Mouse (Mus musculus): Measurements from ENCODE around the gene Klk9.

Klk9 gene

DNA sequence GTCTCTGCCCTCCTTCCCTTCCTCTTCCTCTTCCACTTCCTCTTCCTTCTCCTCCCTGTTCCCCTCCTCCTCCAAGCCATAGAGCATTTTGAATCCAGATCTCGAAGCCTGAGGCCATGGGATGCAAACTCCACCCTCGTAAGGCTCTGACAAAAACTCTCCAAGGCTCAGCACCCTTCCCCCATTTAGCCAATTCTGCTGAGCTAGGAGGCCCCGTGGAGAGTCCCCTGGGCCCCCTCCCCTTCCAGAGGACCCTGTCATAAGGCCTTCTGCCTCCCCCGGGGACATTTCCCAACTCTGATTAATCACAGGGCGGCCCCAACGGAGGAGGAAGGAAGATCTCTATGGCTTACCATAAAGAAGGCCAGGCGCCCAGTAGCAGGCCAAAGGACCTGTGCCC, at the start of gene Klk9:
Gene Klk9, plus strand, starts transcription at position 301 of the 400 bp plus-strand sequence.
- DNase-seq (ENCODE audit: low read depth, low spot score), result no peak

- no peak for DNase-seq (ENCODE audit: low read depth, low spot score)
Observed at GRCm38 (mm10) chr7:43747788-43748187, 43.9 kb upstream of the Klk9 start.

DNA sequence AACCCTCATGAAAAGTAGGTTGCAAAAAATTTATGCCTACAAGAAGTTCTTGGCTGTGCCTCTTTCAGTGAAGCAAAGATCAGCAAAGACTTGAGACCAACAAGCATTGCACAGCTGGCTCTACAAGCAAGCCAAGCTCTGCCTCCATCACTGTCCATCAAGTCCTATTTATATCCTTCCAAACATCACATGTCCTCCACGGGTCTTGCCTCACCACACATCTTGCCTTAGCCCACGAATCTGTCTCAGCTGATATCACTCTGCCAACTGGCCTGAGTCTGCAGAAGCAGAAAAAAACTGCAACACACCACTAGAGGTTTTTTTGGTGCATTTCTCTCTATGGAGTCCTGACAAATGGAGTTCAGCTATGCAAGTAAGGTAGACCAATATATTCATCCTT, 38.9 kb upstream of the Klk9 start:
- no peak for DNase-seq (ENCODE audit: low read depth, low spot score)

- DNase-seq (ENCODE audit: low read depth, low spot score), result no peak
Observed at GRCm38 (mm10) chr7:43766484-43766883, 25.2 kb upstream of the Klk9 start.

DNA sequence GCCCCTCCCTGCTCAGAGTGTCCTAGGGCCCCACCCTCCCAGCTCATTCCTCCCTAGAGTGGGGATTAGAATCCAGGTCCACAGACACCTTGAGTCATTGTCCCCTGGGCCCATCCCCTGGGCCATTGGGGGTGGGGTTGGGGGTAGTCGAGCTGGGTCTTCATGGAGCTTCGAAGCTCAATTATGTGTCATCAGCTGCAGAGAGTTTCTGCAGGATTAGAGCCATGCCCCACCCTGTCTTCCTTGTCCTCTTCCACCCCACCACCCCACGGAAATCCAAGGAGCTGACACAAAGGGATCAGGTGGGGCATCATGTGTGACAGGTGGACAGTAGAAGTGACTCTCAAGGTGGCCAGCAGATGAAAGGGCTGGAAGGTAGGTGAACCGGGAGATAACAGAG, 23.1 kb upstream of the Klk9 start, which contains the start of gene Klk12:
Gene Klk12, plus strand, starts transcription at position 301 of the 400 bp plus-strand sequence.
- DNase-seq (ENCODE audit: low read depth, low spot score), result no peak

- DNase-seq (ENCODE audit: low read depth, low spot score), result no peak
Observed at GRCm38 (mm10) chr7:43769636-43770035, 22.1 kb upstream of the Klk9 start.

DNA sequence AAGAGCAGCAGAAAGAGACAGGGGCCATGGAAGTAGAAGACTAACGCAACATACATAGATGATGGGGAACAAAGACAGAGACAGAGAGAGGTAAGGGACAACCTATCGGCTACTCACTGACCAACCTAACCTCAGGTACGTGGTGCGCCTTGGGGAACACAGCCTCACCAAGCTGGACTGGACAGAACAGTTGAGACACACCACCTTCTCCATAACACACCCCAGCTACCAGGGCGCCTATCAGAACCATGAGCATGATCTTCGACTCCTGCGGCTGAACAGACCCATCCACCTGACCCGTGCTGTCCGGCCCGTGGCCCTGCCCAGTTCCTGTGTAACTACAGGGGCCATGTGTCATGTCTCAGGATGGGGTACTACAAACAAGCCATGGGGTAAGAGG, 21.0 kb upstream of the Klk9 start:
- DNase-seq (ENCODE audit: low read depth, low spot score), result no peak

DNA sequence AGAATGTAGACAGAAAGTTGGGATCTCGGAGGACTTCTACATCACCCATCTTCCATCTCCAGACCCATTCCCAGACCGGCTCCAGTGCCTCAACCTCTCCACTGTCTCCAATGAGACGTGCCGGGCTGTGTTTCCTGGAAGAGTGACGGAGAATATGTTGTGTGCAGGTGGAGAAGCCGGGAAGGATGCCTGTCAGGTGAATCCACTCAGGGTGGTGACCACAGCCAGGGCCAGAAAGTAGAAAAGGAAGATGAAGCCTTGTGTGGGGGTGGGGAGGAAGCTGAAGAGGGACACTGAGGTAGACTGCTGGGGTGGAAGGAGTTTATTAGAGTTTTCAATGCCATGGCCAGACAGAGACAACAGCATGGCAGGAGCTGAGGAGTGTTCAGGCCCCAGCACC, 19.8 kb upstream of the Klk9 start:
- no peak for DNase-seq (ENCODE audit: low read depth, low spot score)

DNA sequence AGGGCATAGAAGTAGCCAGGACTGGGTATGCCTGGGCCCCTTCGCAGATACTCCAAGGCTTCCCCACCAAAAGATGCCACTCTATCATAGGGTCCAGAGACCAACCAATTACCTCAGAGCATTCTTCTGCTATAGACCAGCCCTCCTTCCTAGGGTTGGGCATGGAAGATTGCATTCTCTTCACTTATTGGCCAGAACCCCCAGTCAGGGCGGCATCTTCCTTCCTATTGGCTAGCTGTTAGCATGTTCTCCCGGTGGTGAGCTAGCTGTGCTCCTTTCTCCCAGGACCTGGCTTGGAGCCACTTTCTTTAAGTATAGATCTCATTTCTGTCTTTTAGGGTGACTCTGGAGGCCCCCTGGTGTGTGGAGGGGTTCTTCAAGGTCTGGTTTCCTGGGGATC, 18.8 kb upstream of the Klk9 start:
- DNase-seq (ENCODE audit: low read depth, low spot score), result no peak

DNA sequence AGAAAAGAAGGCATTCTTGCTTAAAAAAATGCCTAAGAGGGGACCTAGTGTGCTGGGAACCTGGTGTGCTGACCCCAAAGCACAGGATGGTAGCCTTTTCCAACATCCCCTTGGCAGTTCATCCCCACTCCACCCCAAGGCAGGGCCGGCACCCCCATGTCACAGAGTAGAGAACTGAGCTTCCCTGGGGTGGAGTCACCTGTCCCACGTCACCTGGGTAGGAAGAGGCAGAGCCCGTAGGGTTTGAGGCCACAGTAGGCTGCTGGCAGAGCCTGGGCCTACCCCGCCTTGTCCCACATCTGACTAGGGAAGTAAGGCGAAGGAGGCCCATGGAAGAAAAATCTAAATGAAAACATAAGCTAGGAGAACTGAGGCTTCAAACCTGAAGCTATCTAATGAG, 17.3 kb upstream of the Klk9 start, which contains the start of gene Klk11:
Gene Klk11, plus strand, starts transcription at position 241 of the 400 bp plus-strand sequence.
- DNase-seq (ENCODE audit: low read depth, low spot score), result no peak

GRCm38 (mm10) chr7:43774802-43775201, 16.9 kb upstream of the Klk9 start:
- no peak for DNase-seq (ENCODE audit: low read depth, low spot score)

- DNase-seq (ENCODE audit: low read depth, low spot score), result no peak
Observed at GRCm38 (mm10) chr7:43775311-43776057, 16.2 kb upstream of the Klk9 start.

GRCm38 (mm10) chr7:43776506-43776905, 15.2 kb upstream of the Klk9 start:
- no peak for DNase-seq (ENCODE audit: low read depth, low spot score)

DNA sequence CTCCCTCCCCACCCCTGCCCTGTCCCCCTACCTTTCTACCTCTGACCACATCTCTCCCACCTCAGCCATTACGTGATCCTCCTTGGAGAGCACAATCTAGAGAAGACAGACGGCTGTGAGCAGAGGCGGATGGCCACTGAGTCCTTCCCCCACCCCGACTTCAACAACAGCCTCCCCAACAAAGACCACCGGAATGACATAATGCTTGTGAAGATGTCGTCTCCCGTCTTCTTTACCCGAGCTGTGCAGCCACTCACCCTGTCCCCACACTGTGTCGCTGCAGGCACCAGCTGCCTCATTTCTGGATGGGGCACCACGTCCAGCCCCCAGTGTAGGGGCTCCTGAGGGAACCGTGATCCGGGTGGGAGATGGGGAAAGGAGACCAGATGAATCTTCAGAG, 14.3 kb upstream of the Klk9 start:
- DNase-seq (ENCODE audit: low read depth, low spot score), result no peak

GRCm38 (mm10) chr7:43778176-43778970, 13.3 kb upstream of the Klk9 start:
- DNase-seq (ENCODE audit: low read depth, low spot score), result no peak

GRCm38 (mm10) chr7:43780241-43780640, 11.4 kb upstream of the Klk9 start:
- no peak for DNase-seq (ENCODE audit: low read depth, low spot score)

DNA sequence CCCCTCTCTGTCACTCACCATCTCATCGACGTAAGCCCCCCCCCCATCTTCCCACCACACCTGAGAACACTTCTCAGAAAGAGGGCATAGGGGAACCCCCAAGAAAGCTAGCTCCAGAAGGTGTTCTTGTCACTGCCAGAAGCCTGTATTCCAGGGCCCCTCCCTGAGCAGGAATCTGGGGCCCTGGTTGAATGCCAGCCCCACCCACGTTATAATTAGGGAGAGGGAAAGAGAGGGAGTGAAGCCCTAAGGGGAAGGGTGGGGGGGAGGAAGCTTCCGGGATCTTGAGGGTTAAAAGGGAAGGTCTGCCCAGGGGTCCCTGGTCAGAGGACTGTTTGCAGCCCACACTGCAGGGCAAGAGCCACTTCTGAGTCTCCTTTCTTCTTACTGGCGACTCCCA, 10.9 kb upstream of the Klk9 start, which contains the start of gene Klk10:
Gene Klk10, plus strand, starts transcription at position 290 of the 400 bp plus-strand sequence.
- no peak for DNase-seq (ENCODE audit: low read depth, low spot score)

- no peak for DNase-seq (ENCODE audit: low read depth, low spot score)
Observed at GRCm38 (mm10) chr7:43781541-43781940, 10.2 kb upstream of the Klk9 start.

DNA sequence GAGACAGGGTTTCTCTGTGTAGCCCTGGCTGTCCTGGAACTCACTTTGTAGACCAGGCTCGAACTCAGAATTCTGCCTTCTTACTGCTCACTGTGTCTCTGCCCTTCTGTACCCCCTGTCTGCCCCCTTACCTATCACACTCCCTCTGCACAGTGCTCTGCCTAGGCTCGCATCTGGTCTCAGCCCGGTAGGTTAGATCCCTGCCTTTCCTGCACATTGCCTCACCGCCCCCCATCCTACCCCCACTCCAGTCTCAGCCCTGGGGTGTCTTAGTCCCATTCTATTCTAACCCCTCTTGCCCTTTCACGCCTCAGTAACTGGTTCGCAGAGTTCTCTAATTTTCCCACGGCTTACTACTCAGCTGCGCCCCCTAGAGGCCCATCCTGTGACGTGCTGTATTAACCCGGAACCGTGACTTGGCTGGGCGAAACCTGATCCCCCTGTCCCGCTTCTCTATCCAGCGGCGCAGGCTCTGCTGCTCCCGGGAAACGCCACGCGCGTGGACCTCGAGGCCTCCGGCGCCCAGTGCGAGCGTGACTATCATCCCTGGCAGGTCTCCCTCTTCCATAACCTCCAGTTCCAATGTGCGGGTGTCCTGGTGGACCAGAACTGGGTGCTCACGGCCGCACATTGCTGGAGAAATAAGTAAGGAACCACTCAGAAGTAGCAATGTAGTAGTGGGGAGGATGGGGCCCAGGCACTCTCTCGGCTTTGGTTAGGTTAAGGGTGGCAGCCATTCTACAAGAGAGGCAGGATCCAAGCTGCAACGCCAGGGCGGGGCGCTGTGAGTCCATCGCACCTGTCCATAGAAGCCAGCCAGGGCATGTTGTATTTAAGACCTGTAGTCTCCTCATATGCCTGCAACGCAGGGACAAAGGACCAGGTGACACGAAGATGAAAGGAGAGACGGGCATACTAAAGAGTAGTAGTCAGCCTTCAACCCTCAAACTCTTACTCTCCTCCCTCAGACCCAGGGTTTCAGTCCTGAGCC, 9.1 kb upstream of the Klk9 start:
- DNase-seq (ENCODE audit: low read depth, low spot score), result peak; percentile 62

DNA sequence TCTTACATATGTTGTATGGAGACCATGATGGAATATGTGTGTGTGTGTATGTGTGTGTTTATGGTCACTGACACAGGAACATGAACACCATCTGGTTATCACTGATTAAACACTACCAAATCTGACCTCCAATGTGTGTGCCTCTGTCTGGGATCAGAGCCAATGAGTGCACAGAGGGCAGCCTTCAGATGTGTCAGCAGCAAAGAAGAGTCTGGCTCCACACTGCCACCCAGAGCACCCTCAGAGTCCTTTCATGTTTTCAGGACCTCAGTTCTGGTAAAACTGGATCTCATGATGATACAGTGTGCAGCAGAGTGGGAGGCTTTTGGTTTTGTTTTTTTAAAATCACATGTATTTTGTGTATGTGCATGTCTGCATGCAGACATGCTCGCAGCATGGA, 6.4 kb upstream of the Klk9 start:
- DNase-seq (ENCODE audit: low read depth, low spot score), result no peak

- DNase-seq (ENCODE audit: low read depth, low spot score), result no peak
Observed at GRCm38 (mm10) chr7:43788096-43788495, 3.6 kb upstream of the Klk9 start.

DNA sequence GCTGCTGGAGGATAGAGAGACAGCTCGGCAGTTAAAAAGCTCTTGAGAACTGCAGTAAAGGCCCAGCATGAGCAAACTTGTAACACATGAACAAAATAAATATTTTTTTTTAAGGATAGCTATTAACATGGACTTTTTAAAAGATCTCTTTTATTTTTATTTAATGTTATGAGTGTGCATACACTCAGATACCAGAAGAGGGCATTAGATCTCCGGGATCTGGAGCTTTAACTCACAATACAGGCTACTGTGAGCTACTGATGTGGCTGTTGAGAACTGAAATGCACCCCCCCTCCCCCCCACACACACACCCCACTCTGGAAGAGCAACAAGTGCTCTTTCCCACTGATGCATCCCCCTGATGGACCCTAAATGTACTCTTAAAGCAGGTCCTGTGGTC, 2.4 kb upstream of the Klk9 start:
- DNase-seq (ENCODE audit: low read depth, low spot score), result no peak

All from retina, postnatal 7 days (tissue).